Mouse (Mus musculus) spleen, postnatal 10 days (tissue): ENCODE data around the gene 1700123L14Rik.
A peak's percentile ranks its signal among the peaks of the same experiment; 100 is the strongest.
"Not testable (repeated sequence)": the region's sequence is repeated elsewhere in the genome, so short reads cannot be mapped to it uniquely, and the experiment has no call there.

Experiments used
- DNase-seq, 2 experiments: peaks; one replicate each; pipeline ENCODE4 v3.0.0; 2021 to 2022; ENCODE audit warnings: low spot score in 2 of 2

The 1700123L14Rik gene

DNA sequence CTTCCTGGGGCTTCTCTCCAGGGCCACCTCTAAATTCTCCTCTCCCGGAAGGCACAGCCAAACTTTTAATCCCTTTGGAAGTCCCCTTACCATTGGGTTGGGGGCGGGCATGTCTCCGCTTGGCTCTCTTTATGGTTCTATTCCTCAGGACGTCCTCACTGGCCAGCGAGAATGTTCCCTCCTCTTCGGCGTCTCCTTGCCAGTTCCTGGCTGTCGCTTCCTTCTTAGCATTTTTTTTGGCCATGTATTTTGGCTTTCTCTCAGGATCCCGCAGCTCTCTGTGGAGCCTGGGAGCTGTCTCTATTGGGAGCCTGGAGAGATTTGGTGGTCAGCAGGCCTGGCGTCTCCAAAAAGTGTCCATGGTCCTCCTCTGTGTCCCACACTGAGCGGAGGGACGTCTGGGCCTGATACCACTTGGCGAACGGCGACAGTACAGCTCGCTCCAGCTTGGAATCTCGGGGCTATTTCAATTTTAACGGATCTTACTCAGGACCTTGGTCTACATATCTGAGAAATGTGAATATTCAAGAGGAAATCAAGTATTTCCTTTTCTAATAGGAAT, at the start of gene 1700123L14Rik:
Gene 1700123L14Rik (minus strand): TSS at position 426 of the 562 bp plus-strand sequence.
- no peak for DNase-seq

DNA sequence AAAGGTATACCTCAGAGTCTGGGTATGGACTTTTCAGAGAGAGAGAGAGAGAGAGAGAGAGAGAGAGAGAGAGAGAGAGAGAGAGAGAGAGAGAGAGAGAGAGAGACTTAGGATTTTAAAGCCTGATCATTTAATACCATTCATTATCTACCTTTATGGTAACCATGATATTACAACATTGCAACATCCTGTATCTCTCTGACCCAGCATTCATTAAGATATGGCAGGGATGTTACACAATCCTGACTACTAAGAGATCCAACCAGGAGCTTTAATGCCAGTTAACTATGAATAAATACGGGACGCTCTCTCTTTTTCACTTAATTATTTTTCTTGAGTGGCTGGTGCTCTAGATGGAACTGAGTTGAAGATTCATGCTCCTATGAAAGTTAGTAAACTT, 39.4 kb upstream of the 1700123L14Rik start:
- DNase-seq = no peak

DNA sequence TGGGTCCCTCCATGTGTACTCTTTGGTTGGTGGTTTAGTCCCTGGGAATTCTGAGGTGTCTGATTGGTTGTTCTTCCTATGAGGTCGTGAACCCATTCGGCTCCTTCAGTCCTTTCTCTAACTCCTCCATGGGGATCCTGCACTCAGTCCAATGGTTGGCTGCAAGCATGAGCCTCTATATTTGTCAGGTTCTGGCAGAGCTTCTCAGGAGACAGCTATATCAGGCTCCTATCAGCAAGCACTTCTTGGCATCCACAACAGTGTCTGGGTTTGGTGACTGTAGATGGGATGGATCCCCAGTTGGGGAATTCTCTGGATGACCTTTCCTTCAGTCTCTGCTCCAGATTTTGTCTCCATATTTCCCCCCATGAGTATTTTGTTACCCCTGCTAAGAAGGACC, 32.9 kb upstream of the 1700123L14Rik start:
- not testable (repeated sequence) for DNase-seq

DNA sequence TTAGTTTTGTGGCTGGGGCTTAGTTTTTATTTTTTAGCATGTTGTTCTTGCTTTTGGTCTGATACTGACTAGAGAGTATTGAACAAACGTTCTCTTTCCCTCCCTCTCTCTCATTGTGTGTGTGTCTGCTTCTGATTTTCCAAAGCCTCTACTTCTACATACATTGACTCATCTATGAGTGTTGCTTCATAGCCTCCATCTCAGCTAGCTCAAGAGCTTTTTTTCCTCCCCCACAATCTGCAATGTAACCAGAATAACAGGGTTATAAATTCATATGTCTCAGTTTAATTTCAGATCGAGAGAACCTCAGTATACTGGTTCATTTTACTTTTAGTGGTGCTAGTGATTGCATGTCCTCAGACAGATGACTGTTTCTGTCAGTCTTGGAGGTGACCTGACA, 20.5 kb upstream of the 1700123L14Rik start:
- no peak for DNase-seq

- DNase-seq = no peak
Measured at GRCm38 (mm10) chr6:96183392-96183791, 17.3 kb upstream of the 1700123L14Rik start.

DNA sequence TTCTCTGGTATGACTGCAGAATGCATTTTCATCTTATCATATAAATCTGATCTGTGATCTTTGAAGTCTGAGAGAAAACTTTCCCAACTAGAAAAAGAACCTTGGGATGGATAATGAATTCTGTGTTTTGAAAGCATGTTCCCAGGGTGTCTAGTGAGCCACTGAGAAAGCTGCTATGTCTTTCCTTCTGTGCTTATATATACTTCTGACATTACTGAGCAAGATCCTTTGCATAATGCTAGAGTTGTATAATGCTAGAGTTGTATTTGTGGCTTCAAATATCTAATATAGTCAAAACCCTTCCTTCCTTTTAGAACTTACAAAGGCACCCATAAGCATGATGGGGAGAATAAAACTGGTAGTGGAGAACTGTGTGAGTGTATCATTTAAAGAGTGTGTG, 12.5 kb upstream of the 1700123L14Rik start:
- DNase-seq = no peak

DNA sequence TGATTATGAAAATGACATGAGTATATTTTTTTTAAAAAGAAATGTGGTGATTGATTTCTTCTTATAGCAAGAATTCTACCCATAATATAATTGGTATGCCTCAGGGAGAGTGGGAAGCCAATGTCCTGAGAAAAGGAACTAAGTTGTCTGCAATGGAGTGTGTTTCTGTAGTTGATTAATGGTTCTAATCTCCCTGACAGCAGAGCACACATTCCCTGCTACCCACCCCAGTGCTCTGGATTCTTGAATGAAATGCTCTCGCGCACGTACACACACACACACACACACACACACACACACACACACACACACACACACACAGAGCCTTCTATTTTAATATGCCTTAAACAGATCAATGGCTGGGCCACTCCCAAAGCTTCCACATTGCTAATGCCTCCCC, 7.6 kb upstream of the 1700123L14Rik start:
- no peak for DNase-seq

- no peak for DNase-seq
Measured at GRCm38 (mm10) chr6:96167031-96167430, 988 bp upstream of the 1700123L14Rik start.

DNA sequence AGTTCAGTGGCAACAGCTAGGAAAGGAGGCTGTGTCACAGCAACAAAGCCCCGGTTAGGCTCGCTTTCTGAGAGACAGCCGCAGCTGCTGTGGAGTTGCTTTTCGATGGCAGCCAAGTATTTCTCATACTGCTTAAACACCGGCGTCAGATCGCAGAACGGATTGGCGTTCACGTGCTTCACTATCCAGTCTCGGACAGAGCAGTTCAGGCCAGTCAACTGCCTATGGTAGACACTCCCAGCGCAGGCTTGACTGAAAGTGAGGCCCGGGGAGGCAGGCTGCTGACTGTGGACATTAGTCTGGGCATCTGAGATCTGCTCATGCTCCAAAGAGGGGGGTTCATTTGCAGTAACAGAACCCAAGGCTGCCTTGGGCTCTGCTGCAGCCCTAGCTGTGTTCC, 640 bp downstream of the 1700123L14Rik start:
- no peak for DNase-seq

DNA sequence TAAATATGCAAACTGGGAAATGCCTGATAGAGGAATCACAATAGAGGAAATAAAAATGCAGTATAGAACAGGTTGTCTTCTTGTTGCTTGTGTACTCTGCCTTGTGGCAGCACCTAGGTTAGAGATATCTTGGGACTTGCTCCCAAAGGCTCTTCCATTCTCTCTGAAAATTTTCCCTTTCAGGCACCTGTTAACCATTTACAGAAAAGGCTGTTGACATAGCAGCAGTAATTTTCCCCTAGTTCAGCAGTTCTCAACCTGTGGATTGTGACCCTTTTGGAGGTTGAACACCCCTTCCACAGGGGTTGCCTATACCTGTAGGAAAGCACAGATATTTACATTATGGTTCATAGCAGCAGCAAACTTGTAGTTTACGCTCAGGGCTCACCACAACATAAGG, 22.7 kb downstream of the 1700123L14Rik start:
- no peak for DNase-seq

DNA sequence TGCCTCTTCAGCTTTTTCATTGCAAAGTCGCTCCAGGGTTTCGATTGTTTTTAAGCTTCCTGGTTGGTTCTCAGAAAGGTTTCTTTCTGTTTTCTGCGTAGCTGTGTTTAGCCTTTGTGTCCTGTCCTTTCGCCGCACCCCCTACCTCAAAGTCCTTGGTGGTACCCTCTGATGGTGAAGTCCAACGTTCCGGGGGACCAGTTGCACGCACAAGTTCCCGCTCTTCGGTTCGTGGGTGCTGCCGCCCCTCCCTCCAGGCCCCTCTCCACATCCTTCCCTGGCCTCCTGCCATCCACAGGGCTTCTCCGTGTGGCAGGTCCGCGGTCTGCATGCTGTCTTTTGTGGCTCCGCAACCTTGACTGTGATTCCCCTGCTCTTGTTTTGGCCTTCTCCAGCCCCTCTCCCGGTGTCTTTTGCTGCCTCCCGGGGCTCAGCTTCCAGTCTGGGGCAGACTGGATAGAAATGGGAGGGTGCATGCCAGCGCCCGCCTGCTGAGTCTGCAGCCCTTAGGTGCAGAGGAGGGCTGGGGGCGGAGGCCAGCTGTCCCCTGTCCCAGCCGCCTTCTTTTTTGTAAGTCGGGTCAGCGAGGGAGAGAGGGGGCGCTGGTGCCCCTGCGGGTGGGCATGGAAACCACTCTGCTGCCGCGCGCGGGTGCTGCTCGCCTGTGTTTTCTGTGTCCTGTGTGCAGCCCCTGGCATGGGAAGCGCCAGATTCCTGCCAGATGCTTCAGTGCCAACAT, 49.3 kb downstream of the 1700123L14Rik start:
- peak in 1 of 2 experiments; percentile 12 for DNase-seq

DNA sequence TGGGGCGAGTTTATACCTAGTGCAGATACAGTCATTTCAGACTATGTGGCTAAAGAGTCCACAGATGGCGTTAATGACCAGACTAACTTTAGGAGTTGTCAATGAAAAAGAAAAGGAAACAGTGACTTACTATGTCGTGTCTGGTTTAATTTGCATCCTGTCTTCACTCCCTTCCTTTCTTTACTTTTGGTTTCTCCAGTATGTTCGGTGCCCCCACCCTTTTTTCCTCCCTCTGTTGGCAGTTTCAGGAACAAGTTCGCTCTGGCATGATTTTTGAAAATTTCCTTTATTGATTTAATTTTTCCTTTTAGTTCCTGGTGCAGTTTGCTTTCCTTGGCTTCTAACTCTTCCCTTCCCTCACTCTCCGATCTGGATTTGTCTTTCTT, 49.9 kb downstream of the 1700123L14Rik start:
- no peak for DNase-seq
